Mouse (Mus musculus): ENCODE results near the gene Ackr3. TPM values are rescaled to one million over a fixed set of nuclear protein-coding genes. Genes with fewer than 3 reads are reported as not detected.

The Ackr3 gene
- polyA plus RNA-seq, 1 experiment: 128 TPM

GRCm38 (mm10) chr1:90250419-90250818, 46.6 kb downstream of the Ackr3 start:
- Histone ChIP-seq H3K27ac (ENCODE audit: insufficient read depth, low read depth, low read length) (no peak overlapping the region), H3K4me3 (ENCODE audit: insufficient read depth, low read depth, low read length) (no peak overlapping the region), H3K36me3 (ENCODE audit: control insufficient read depth, insufficient read depth, low read length) (no peaks in the 10 kb centered on the region), H3K27me3 (replicated peaks; ENCODE audit: control insufficient read depth, insufficient read depth, low read length) (no peaks in the 10 kb centered on the region), H3K4me1 (ENCODE audit: control insufficient read depth, insufficient read depth, low read length) (no peaks in the 10 kb centered on the region)
- no peak for TF ChIP-seq POLR2A (IDR thresholded peaks at IDR 0.05; ENCODE audit: low read depth, low read length)
- TF ChIP-seq CTCF (conservative IDR thresholded peaks at IDR 0.05; ENCODE audit: insufficient read depth, insufficient read length, low read depth, low read length): no peak
- no peak for DNase-seq
- 67% methylated on average over 6 of the region's 6 CpGs for WGBS

GRCm38 (mm10) chr1:90251156-90251555, 47.4 kb downstream of the Ackr3 start:
- no peak for DNase-seq
- no peaks in the 10 kb centered on the region for H3K36me3 ChIP-seq (ENCODE audit: control insufficient read depth, insufficient read depth, low read length)
- TF ChIP-seq CTCF (conservative IDR thresholded peaks at IDR 0.05; ENCODE audit: insufficient read depth, insufficient read length, low read depth, low read length): no peak
- TF ChIP-seq POLR2A (IDR thresholded peaks at IDR 0.05; ENCODE audit: low read depth, low read length): no peak
- H3K27me3 ChIP-seq (replicated peaks; ENCODE audit: control insufficient read depth, insufficient read depth, low read length): no peaks in the 10 kb centered on the region
- 74% methylated on average over 3 of the region's 3 CpGs for WGBS
- H3K27ac ChIP-seq (ENCODE audit: insufficient read depth, low read depth, low read length): no peak overlapping the region
- no peaks in the 10 kb centered on the region for H3K4me1 ChIP-seq (ENCODE audit: control insufficient read depth, insufficient read depth, low read length)
- H3K4me3 ChIP-seq (ENCODE audit: insufficient read depth, low read depth, low read length): no peak overlapping the region

GRCm38 (mm10) chr1:90253465-90253864, 49.7 kb downstream of the Ackr3 start:
- H3K36me3 ChIP-seq (ENCODE audit: control insufficient read depth, insufficient read depth, low read length): no peaks in the 10 kb centered on the region

GRCm38 (mm10) chr1:90258253-90258887, 54.6 kb downstream of the Ackr3 start:
- no peak for TF ChIP-seq POLR2A (IDR thresholded peaks at IDR 0.05; ENCODE audit: low read depth, low read length)
- TF ChIP-seq CTCF (conservative IDR thresholded peaks at IDR 0.05; ENCODE audit: insufficient read depth, insufficient read length, low read depth, low read length): no peak
- H3K4me1 ChIP-seq (ENCODE audit: control insufficient read depth, insufficient read depth, low read length): no peaks in the 10 kb centered on the region
- WGBS: 88% methylated on average over 11 of the region's 11 CpGs
- H3K36me3 ChIP-seq (ENCODE audit: control insufficient read depth, insufficient read depth, low read length): no peaks in the 10 kb centered on the region
- H3K27ac ChIP-seq (ENCODE audit: insufficient read depth, low read depth, low read length): no peak overlapping the region
- no peak overlapping the region for H3K4me3 ChIP-seq (ENCODE audit: insufficient read depth, low read depth, low read length)
- DNase-seq: no peak
- H3K27me3 ChIP-seq (replicated peaks; ENCODE audit: control insufficient read depth, insufficient read depth, low read length): no peaks in the 10 kb centered on the region

More at GRCm38 (mm10) chr1:90253465-90253864, 49.7 kb downstream of the Ackr3 start:
- Histone ChIP-seq H3K4me1 (ENCODE audit: control insufficient read depth, insufficient read depth, low read length) (no peaks in the 10 kb centered on the region), H3K4me3 (ENCODE audit: insufficient read depth, low read depth, low read length) (no peak overlapping the region), H3K27ac (ENCODE audit: insufficient read depth, low read depth, low read length) (no peak overlapping the region), H3K27me3 (replicated peaks; ENCODE audit: control insufficient read depth, insufficient read depth, low read length) (no peaks in the 10 kb centered on the region)
- TF ChIP-seq POLR2A (IDR thresholded peaks at IDR 0.05; ENCODE audit: low read depth, low read length) (no peak), CTCF (conservative IDR thresholded peaks at IDR 0.05; ENCODE audit: insufficient read depth, insufficient read length, low read depth, low read length) (no peak)
- DNase-seq: no peak
- WGBS: 37% methylated on average over 10 of the region's 10 CpGs

- no peaks in the 10 kb centered on the region for H3K27me3 ChIP-seq (replicated peaks; ENCODE audit: control insufficient read depth, insufficient read depth, low read length)
- H3K4me3 ChIP-seq (ENCODE audit: insufficient read depth, low read depth, low read length): no peak overlapping the region
- no peak for DNase-seq
- TF ChIP-seq POLR2A (IDR thresholded peaks at IDR 0.05; ENCODE audit: low read depth, low read length): no peak
- no peaks in the 10 kb centered on the region for H3K36me3 ChIP-seq (ENCODE audit: control insufficient read depth, insufficient read depth, low read length)
- H3K4me1 ChIP-seq (ENCODE audit: control insufficient read depth, insufficient read depth, low read length): no peaks in the 10 kb centered on the region
- H3K27ac ChIP-seq (ENCODE audit: insufficient read depth, low read depth, low read length): no peak overlapping the region
- 80% methylated on average over 11 of the region's 11 CpGs for WGBS
Measured at GRCm38 (mm10) chr1:90260704-90261581, 57.2 kb downstream of the Ackr3 start.

GRCm38 (mm10) chr1:90262380-90262779, 58.6 kb downstream of the Ackr3 start:
- Histone ChIP-seq H3K4me3 (ENCODE audit: insufficient read depth, low read depth, low read length) (no peak overlapping the region), H3K36me3 (ENCODE audit: control insufficient read depth, insufficient read depth, low read length) (no peaks in the 10 kb centered on the region), H3K27me3 (replicated peaks; ENCODE audit: control insufficient read depth, insufficient read depth, low read length) (no peaks in the 10 kb centered on the region), H3K27ac (ENCODE audit: insufficient read depth, low read depth, low read length) (no peak overlapping the region), H3K4me1 (ENCODE audit: control insufficient read depth, insufficient read depth, low read length) (no peaks in the 10 kb centered on the region)
- WGBS: 78% methylated on average over 8 of the region's 8 CpGs
- TF ChIP-seq POLR2A (IDR thresholded peaks at IDR 0.05; ENCODE audit: low read depth, low read length) (no peak), CTCF (conservative IDR thresholded peaks at IDR 0.05; ENCODE audit: insufficient read depth, insufficient read length, low read depth, low read length) (no peak)
- DNase-seq: no peak

Other genes starting within 250 kb of the Ackr3 start
- 0.81 TPM in 1 of 2 replicates, not detected in the other for gene Asb18, start 189.3 kb upstream of the Ackr3 start, polyA plus RNA-seq (2012; rRNA removed)
- gene Iqca, start 50.6 kb upstream of the Ackr3 start, polyA plus RNA-seq (2012; rRNA removed): 0.05 and 0.33 TPM in 2 replicates